Mouse (Mus musculus): ENCODE measurements around the gene Lama5.

Gene Lama5

GRCm38 (mm10) chr2:180254436-180255209, 29.0 kb upstream of the Lama5 start:
- DNase-seq (ENCODE audit: low read depth, low spot score): no peak

DNA sequence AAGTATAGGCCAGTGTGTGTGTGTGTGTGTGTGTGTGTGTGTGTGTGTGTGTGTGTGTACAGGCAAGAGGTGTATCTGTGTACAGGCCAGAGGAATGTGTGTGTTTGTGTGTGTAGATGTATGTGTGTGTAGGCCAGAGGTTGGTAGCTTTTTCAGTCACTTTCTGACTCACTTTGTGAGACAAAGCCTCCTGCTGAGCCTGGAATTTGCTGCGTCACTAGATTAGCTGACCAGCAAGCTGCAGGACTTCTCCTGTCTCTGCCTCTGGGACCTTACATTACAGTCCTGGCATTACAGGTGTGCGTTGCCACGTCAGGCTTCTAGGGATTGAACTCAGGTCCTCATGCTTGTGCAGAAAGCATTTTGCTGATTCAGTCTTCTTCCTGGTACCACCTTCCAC, 26.2 kb upstream of the Lama5 start:
- DNase-seq (ENCODE audit: low read depth, low spot score): no peak

- peak; percentile 90 for DNase-seq (ENCODE audit: low read depth, low spot score)
These were observed 25.4 kb upstream of the Lama5 start for GRCm38 (mm10) chr2:180250930-180251611.

GRCm38 (mm10) chr2:180248947-180249660, 23.4 kb upstream of the Lama5 start:
- DNase-seq (ENCODE audit: low read depth, low spot score): no peak

DNA sequence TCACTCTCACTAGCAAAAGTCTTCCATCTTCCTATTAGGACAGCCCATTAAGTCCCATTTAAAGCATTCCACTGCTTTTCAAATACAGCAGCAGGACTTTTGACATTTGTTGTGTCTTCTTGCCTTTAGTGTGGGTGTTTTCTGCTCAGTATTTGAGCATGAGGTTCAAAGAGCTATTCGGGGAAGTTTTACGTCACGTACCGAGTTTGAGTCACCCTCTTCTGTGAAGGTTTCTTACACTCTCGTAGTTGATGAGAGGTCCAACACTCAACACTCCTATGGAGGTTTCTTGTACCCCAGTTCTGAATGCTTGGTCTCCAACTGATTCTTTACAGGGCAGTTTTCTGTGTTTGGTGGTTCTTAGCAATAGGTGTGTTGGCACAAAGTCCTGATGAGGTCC, 22.3 kb upstream of the Lama5 start:
- no peak for DNase-seq (ENCODE audit: low read depth, low spot score)

- no peak for DNase-seq (ENCODE audit: low read depth, low spot score)
These were observed 17.4 kb upstream of the Lama5 start for GRCm38 (mm10) chr2:180243108-180243507.

- DNase-seq (ENCODE audit: low read depth, low spot score): no peak
These were observed 12.9 kb upstream of the Lama5 start for GRCm38 (mm10) chr2:180238591-180238990.

- no peak for DNase-seq (ENCODE audit: low read depth, low spot score)
These were observed 12.1 kb upstream of the Lama5 start for GRCm38 (mm10) chr2:180237601-180238345.

- no peak for DNase-seq (ENCODE audit: low read depth, low spot score)
These were observed 11.3 kb upstream of the Lama5 start for GRCm38 (mm10) chr2:180236930-180237329.

DNA sequence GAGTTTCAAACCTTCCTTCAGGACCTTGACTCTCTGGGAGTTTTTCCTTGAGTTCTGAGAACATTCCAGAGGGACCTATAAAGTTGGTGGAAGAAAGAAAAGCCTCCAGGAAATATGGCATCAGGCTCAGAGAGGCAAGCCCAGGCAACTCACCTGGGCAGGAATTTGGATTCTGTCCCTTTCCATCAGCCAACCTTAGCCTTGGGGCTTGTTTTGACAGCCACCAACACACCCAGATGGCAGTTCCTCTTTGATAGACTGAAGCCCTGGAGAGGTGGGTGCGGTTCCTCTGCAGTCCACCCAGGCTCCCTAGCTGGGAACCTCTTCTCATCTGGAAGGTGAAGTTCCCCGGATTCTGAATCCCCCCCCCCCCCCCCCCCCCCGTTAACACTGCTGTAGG, 10.8 kb upstream of the Lama5 start:
- no peak for DNase-seq (ENCODE audit: low read depth, low spot score)

DNA sequence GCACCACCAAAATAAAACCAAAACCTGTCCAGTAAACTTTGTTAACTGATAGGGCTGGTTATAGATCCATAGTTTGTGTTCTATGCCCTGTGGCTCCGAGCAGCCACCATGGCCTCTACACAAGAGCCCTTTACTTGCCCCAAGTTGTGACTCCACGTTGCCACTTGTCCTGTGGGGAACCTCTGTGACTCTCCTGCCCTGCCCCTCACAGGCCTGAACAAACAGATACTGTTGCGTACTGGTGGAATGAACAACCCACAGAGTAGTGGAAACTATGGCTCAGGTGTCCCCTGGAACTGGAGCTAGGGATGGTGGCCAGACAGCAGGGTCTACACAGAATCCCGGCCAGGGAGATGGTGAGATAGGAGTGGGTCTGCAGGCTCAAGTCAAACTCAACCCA, 10.1 kb upstream of the Lama5 start:
- DNase-seq (ENCODE audit: low read depth, low spot score): no peak

DNA sequence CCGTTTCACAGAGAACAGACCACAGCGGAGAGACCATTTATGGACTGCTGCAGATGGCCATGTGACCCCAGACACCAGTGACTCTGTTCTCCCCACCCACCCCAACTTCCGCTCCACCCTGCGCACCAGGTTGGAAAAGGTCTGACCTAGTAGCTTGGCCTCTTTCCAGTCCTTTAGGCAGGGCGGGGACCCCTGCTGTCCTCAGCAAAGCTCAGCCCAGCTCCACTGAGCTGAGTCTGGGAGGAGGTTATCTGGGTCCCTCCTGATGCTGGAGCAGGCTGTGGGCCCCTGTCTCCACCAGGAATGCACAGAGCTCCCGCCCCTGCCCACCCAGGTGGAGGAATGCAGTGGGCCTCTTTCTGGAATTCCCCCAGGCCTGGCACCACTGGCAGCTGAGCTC, 9.3 kb upstream of the Lama5 start:
- no peak for DNase-seq (ENCODE audit: low read depth, low spot score)

GRCm38 (mm10) chr2:180234353-180234752, 8.7 kb upstream of the Lama5 start:
- DNase-seq (ENCODE audit: low read depth, low spot score): no peak

GRCm38 (mm10) chr2:180233101-180233904, 7.6 kb upstream of the Lama5 start:
- DNase-seq (ENCODE audit: low read depth, low spot score): no peak

DNA sequence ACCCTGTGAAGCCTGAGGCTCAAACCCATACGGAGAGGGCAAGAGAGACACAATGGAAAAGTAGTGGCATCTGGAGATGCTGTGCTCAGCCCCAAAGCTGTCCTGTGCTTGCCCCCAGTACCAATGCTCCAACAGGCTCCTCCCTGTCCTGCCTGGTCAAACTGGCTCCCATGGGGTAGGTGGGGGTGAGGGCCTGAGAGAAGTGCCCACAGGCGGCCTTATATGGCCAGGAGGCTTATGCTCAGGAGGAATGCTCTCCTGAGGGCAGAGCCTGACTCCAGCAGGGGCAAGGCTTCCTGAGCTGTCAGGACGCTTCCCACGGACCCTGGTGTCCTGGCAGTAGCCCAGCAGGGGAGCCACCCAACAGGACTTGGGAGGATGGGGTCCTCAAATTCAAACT, 4.8 kb upstream of the Lama5 start:
- DNase-seq (ENCODE audit: low read depth, low spot score): no peak

DNA sequence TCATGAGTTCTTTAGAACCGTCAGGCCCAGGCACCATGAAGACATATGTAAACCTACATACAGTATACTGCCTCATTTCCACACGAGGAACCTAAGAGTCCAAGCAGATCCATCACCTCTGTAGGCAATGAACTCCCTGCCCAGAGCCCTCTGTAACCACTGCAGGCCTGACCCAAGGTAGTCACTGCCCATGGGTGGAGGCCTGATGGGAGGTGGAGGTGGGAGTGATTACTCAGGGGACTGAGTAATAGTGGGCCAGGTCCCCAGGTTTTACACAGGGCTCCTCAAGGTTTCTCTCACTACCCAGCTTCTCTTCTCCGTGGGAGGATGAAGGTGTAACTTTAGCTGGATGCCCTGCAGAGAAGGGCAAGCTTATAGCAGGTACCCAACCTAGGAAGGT, 3.5 kb upstream of the Lama5 start:
- no peak for DNase-seq (ENCODE audit: low read depth, low spot score)

DNA sequence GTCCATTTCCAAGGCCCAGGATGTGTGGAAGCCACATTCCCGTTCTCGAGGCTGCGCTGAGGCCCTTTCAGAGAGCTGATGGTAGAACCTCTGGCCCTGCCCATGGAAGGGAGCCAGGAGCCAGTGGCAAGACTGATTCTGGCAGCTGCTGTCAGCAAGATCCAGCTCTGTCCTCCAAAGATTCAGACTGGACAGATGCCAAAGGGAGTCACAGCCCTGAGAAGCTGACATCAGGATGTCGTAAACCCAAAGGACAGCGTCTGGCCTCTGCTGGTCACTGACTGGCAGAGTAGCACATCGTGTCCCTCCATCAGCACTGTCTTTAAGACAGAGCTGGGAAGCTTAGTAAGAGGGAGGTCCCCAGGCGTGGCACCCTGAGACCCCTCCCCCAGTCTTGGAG, 2.9 kb upstream of the Lama5 start:
- DNase-seq (ENCODE audit: low read depth, low spot score): no peak

- no peak for DNase-seq (ENCODE audit: low read depth, low spot score)
These were observed 2.4 kb upstream of the Lama5 start for GRCm38 (mm10) chr2:180228060-180228458.

DNA sequence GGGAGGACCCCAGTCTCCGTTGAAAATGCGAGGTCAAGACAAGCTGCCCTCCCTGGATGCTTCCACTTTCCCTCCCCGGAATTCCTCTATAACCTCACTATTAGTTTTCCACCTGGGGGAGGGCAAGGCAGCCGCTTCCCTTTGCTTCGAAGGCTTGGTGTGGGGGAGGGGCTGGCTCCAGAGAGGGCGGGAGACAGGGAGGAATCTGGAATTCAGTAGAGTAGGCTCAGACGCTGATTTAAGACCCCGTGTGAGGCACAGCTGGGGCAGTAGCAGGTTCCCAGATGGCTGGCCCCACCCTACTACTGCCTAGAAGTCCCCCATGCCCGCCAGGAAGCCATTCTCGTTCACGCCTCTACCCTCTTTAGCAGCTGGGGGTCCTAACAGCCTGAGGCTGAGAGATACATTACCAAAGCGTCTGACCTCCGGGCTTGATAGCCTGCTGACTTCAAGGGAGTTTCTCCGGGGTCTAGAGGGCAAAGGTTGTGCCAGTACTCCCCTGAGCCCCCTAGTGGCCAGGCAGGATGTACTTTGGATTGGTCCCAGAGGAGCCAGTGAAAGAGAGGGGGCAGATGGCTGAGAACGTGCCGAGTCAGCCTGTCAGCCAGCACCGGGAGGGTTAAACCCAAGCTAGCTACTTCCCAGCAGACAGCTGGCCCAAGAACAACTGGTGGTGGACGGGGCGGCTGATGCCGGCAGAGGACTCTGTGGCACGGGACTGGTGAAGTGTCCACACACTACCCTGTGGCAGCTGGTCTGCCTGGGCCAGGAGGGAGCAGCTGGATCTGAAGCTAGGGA, 1.8 kb upstream of the Lama5 start:
- peak; percentile 71 for DNase-seq (ENCODE audit: low read depth, low spot score)

GRCm38 (mm10) chr2:180225044-180225761, 456 bp downstream of the Lama5 start:
- DNase-seq (ENCODE audit: low read depth, low spot score): no peak

All from forelimb bud, embryonic 11.5 days (tissue).